Mouse (Mus musculus): Measurements from ENCODE around the gene Gm20481.
"Not testable (repeated sequence)": the region's sequence is repeated elsewhere in the genome, so short reads cannot be mapped to it uniquely, and the experiment has no call there.

Gene Gm20481

DNA sequence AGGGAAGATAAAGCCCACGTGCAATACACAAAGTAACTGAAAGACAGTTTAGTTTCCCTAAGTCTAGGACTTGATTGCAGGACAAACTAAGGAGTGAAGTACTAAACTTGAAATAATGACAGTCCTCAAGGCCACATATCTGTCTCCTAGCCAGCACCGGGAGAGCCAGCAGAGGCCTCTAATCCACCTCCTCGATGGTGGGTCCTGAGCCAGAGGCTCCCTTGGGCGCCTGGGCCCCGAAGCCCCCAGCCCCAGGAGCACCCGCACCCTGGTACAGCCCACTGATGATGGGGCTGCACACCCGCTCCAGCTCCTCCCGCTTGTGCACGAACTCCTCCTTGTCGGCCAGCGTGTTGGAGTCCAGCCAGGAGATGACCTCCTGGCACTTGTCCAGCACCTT, at the start of gene Gm20481:
Gene Gm20481, plus strand, starts transcription at position 91 of the 400 bp plus-strand sequence.
- not testable (repeated sequence) for DNase-seq

DNA sequence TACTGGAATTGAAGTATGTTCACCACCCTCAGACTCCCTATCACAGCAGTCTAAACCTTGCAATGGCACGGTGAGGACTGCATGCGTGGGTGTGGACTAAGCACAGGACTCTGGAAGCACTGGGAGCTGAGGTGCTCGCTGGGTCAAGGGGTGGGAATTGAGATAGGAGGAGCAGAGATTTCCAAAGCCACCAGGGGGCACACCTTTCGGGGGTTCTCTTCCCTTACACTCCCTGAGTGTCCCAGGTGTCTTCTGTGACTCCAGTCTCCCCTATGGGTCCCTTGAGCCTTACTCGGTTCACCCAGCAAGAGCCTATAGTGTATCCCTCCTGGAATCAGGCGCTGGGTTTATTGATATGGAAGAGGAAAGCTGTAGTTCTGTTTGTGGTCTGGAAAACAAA, 46.8 kb upstream of the Gm20481 start:
- no peak for DNase-seq

DNA sequence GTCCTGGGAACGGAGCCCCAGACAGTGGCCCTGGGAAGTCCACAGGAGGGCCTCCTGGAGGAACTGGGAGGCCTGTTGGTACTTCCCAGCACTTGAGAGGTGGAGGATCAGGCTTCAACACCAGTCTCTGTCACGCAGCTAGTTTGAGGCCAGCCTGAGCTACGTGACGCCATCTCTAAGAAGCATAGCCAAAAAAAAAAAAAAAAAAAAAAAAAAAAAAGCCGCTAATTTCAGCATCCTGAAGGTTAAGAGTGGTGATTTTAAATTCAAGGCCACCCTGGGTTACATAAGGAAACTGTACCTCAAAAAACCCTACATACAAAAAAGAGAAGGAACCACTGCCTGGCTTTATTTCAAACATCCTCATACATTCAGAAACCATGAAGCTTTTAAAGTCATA, 45.5 kb upstream of the Gm20481 start:
- DNase-seq = no peak

DNA sequence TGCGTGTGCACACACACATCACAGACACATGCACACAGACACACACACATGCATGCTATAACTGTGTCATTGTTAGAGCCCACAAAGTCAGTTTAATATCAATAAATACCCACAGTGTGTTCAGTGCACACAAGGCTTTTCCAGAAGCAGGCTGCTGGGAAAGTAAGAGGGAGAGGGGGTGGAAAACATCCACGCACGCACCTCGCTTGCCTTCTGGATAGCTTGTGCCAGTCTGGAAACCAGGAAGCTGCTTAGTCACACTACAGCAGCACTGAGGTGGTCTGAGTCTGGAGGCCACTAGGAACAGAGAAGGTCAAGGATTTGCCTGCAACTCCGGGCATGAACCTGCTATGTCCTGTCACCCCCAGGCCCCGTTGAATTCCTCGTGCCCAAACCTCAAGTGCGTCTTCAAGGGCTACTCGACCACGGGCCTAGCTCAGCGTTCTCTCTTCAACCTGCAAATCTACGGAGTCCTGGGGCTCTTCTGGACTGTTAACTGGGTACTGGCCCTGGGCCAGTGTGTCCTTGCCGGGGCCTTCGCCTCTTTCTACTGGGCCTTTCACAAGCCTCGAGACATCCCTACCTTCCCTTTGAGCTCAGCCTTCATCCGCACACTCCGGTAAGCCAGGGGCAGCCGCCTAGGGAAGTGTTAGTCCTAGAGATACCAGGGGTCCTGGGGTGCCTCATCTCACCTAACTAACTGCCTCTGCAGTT, 42.2 kb upstream of the Gm20481 start:
- no peak for DNase-seq

- DNase-seq = no peak
These were observed 40.9 kb upstream of the Gm20481 start for GRCm38 (mm10) chr17:34928841-34929240.

DNA sequence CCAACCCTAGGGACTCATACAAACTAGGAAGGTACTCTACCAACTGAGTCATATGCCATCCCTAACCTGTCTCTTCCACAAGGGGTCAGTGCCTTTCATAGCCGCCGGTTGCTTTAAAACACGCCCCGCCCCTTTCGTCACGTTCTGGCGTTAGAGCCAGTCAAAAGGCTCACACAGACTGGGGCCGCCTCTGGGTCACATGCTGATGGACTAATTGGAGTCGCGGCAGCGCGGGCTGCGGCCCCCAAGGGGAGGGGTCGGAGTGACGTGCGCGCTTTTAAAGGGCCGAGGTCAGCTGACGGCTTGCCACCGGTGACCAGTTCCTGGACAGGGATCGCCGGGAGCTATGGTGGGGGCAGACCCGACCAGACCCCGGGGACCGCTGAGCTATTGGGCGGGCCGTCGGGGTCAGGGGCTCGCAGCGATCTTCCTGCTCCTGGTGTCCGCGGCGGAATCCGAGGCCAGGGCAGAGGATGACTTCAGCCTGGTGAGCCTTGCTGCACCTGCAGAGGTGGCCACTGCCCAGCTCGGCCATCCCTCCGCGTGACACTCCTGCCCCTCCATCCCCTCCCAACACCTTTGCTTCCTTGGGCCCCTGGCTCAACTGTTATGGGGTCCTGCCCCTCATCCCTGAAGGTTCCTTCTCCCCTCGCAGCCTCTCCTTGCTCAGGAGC, 38.5 kb upstream of the Gm20481 start, which contains the start of gene Neu1:
Gene Neu1, plus strand, starts transcription at position 193 of the 674 bp plus-strand sequence.
- DNase-seq = peak; percentile 100

DNA sequence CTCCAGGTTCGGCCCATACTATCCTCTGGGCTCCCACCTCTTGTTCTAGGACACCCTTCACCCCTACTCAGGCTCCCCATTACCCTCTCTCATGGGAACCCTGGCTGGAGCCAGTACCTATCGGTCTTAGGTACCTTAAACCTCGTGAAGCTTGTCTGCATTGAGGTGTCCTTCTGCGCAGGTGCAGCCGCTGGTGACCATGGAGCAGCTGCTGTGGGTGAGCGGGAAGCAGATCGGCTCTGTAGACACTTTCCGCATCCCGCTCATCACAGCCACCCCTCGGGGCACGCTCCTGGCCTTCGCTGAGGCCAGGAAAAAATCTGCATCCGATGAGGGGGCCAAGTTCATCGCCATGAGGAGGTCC, 38.0 kb upstream of the Gm20481 start:
- DNase-seq = peak; percentile 42

DNA sequence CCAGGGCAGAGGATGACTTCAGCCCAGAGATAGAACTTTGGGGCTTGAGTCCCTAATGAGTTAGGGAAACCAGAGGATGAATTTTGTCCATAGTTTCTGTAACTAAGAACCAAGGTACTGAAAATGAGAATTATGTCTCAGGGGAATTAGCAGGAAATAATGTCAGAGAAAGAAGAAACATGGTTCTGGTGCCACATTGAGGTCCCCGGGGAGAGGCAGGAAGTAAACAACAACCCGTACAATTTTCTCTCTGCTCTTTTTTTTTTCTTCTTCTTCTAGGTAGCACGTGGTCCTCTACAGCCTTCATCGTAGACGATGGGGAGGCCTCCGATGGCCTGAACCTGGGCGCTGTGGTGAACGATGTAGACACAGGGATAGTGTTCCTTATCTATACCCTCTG, 37.4 kb upstream of the Gm20481 start:
- DNase-seq = peak; percentile 32

- DNase-seq = peak; percentile 82
These were observed 35.7 kb upstream of the Gm20481 start for GRCm38 (mm10) chr17:34934031-34934430.

DNA sequence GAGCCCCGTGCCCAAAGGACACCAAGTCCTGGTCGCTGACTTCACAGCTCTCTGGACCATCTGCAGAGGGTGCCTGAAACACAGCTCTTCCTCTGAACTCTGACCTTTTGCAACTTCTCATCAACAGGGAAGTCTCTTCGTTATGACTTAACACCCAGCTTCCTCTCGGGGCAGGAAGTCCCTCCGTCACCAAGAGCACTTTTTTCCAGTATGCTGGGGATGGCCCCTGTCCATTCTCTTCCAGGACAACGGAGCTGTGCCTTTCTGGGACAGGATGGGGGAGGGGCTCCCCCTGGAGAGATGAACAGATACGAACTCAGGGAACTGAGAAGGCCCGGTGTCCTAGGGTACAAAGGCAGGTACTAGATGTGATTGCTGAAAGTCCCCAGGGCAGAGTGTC, 34.9 kb upstream of the Gm20481 start:
- peak; percentile 67 for DNase-seq

- DNase-seq = peak; percentile 90
These were observed 31.7 kb upstream of the Gm20481 start for GRCm38 (mm10) chr17:34937960-34938505.

DNA sequence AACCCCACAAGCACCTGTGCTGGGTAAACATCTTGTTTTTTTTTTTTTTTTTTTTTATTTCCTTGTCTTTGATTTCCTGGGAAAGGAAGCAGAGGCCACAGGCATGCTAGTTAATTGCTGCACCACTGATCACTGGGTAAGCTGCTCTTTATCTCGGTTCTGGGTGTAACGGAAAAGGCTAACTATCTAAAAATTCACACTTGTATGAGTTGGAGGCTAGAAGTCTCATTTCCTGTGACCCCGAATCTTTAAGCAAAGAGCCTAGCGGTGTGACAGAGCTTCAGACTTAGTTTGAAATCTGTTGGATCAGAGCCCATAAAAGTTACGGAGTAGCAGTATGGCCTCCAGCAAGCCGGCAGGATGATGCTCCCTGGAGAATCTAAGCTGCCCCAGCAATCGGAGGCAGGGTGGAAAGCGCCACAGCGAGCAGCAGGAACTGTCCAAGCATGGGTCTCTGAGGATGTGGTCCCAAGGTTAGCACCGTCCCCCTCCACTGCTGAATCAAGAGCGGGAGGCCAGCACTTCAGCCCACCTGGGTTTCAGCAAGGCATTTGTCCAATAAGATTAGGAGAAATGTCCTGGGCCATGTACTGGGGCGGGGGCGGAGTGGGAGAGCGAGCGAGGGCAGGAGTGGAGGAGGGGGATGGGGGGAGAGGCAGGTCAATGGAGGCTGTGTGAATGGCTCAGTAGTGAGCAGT, 28.2 kb upstream of the Gm20481 start:
- no peak for DNase-seq

DNA sequence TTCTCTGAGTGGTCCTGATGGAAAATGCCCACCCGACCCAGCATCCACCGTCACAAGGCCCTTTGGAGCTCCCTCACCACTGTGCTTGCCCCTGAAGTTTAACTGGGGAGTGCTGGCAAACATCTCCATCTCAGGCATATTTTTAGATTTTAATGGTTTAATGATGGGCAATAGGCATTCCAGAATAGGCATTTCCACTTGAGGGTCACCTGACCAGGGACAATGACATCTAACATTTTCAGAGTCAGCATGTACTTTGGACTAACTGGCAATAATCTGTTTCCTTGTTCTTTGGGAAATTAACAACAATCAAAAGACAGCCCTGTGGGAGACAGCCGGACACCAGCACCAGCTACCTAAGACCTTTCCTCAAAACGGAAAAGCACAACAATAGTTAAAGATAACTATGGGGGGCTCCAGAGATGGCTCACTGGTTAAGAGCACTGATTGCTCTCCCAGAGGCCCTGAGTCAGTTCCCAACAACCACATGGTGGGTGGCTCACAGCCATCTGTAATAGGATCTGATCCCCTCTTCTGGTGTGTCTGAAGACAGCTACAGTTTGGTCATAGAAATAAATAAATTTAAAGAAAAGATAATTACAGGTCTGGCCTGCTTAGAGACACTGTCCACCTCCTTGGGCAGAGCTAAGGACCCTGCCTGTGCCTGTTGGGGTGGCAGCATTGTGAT, 26.4 kb upstream of the Gm20481 start:
- peak; percentile 87 for DNase-seq

DNA sequence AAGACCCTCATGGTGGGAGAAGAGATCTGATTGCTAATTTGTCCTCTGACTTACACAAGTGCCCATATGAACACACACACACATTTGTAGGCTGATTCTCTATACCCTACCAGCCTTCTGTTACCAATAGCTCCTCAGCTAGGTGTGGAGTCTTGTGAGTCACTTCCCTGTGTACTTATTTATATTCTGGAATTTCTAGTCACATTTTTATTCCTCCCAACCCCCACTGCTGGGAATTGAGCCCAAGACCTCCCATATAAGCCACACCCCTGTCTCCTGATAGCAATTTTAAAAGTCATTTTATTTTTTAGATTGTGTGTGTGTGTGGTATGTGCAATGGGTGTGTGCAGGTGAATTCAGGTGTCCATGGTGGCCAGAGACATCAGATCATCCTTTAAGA, 25.4 kb upstream of the Gm20481 start:
- DNase-seq = peak; percentile 83

DNA sequence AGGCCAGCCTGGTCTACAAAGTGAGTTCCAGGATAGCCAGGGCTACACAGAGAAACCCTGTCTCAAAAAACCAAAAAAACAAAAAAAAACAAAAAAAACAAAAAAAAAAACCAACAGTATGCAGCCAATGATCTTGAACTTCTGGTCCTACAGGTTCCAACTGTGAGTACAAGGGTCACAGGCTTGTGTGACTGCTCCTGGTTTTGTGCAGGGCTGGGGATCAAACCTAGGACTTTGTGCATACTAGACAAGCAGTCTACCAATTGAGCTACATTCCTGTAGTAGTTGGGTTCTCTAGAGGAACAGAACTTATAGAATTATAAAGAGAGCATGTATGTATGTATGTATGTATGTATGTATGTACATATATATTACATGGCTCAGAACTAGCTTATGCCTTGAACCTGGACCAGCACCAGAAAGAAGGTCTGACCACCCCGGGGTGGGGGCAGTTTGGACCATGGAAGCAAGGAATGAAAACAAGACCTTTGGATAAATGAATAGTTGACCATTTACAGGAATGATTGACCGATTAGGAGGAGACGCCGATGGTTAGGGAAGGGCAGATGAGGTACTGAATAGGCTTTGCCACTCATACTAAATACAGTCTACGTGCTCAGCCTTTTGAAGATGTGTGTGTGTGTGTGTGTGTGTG, 23.1 kb upstream of the Gm20481 start:
- DNase-seq = peak; percentile 89

DNA sequence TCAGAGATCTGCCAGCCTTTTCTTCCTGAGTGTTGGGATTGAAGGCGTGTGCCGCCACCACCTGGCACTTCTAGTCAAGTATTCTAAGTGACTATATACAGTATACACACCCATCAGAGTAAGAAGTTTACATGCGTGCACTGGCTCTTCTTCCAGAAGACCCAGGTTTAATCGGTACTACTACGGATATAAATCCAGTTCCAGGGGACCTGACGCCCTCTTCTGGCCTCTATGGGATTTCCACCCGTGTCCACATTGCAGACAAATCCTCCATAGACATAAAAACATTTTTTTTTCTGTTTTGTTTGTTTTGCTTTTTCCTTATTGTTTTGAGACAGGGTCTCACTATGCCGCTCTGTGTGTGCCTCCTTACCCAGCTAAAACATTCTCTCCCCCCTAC, 22.1 kb upstream of the Gm20481 start:
- peak; percentile 79 for DNase-seq

- not testable (repeated sequence) for DNase-seq
These were observed 20.8 kb upstream of the Gm20481 start for GRCm38 (mm10) chr17:34948721-34949552.

DNA sequence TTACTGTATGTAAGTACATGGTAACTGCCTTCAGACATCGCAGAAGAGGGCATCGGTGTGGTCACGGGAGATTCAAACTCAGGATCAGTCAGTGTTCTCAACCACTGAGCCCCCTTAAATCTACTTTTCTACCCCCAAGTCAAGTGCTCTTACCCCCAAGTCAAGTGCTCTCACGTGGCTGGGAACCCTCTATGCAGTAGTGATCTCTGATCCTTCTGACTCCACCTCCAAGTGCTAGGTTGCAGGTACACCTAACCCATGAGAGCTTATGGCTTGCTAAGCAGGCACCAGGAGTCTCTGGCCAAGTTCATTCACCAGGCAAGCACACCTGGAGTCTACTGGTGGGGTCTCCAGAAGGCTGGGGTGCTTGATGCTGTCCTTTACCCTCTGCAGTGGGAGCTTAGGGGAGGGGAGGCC, 20.2 kb upstream of the Gm20481 start:
- no peak for DNase-seq

GRCm38 (mm10) chr17:34950514-34951455, 18.9 kb upstream of the Gm20481 start:
- DNase-seq = no peak
